8 mouse cellular contexts compared by ENCODE assay signal in the genomic region with DNA sequence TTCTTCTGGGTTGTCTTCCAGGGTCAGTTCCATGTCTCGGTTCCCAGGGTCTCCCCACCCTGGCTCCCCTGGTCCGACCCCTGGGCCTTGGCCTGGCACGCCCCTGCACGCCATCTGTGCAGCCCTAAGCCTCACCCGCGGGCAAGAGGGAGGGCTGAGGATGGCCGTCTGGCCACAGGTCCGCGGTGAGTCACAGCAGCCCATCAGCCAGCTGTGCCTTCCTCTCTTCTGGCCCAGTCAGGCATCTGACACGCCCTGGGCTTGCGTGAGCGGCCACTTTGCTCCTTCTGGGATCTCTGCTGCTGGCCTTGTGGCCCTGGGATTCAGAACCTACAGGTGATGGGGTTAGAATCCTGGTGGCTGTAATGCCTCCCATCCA. TPM values are rescaled to one million over a fixed set of nuclear protein-coding genes. Genes with fewer than 3 reads are reported as not detected.
DNase-seq lines count a peak whose midpoint lies in the region; ATAC-seq and TF ChIP-seq lines count a peak whose summit lies in the region.
"Had no signal": no experiment of that assay in that cellular context is flagged by ENCODE, and none has a peak within 500 bp of the region (broad histone marks: within the 10 kb centered on the region; RNA-seq: fewer than 3 reads in every experiment).

No protein-coding gene starts in this region.

- in situ Hi-C loops in ES-E14 (cut with MboI; ENCODE audit: low sequenced_read_pairs in 2 of 2, unreplicated experiment in 2 of 2), result no loop called here

- no peak for TF ChIP-seq POLR2A in limb, embryonic 14.5 days (IDR thresholded peaks at IDR 0.05; ENCODE audit: borderline replicate concordance, extremely low read depth, insufficient read depth, insufficient read length)

- H3K4me2 ChIP-seq in limb, embryonic 14.5 days (replicated peaks; ENCODE audit: low read depth, low read length, severe bottlenecking), result peak overlapping the region; percentile 90

- H3K4me3 ChIP-seq in ES-E14 (ENCODE audit: insufficient read depth in 1 of 2, low read depth in 1 of 2, low read length in 2 of 2, poor library complexity in 1 of 2, severe bottlenecking in 1 of 2), result peak overlapping the region; percentile 26 to 70; a peak in 3 of 4 replicates
- peak overlapping the region; percentile 75 for H3K4me3 ChIP-seq in limb, embryonic 14.5 days (replicated peaks; ENCODE audit: low read length)

- H3K36me3 ChIP-seq in ES-E14 (ENCODE audit: control insufficient read depth, insufficient read depth, low read length, poor library complexity, severe bottlenecking), result no peaks in the 10 kb centered on the region
- H3K36me3 ChIP-seq in limb, embryonic 14.5 days (ENCODE audit: control insufficient read depth, insufficient read depth, low read length), result no peaks in the 10 kb centered on the region

- H3K9ac ChIP-seq in ES-E14 (ENCODE audit: insufficient read depth, low read depth, low read length, poor library complexity, severe bottlenecking), result no peak overlapping the region
- H3K9ac ChIP-seq in limb, embryonic 14.5 days (ENCODE audit: low read depth, low read length, severe bottlenecking), result peak overlapping the region; percentile 72; the same call in 1 of the 2 replicates

- no peaks in the 10 kb centered on the region for H3K9me3 ChIP-seq in ES-E14 (ENCODE audit: control insufficient read depth, insufficient read depth, low read depth, low read length)
- no peaks in the 10 kb centered on the region for H3K9me3 ChIP-seq in limb, embryonic 14.5 days (ENCODE audit: control insufficient read depth, low read length)

- WGBS in limb, embryonic 14.5 days, result 17% methylated on average over 12 of the region's 12 CpGs

- H3K4me1 ChIP-seq in ES-E14 (ENCODE audit: control insufficient read depth in 2 of 2, insufficient read depth in 2 of 2, low read length in 2 of 2, poor library complexity in 1 of 2), result peaks cover 1 to 12% of the 10 kb centered on the region in 2 experiments; a peak in 3 of 4 replicates
- peaks cover 62% of the 10 kb centered on the region for H3K4me1 ChIP-seq in limb, embryonic 14.5 days (ENCODE audit: control insufficient read depth, insufficient read depth, low read length)

- ATAC-seq in limb, embryonic 14.5 days (ENCODE audit: low FRiP score, low read depth), result no peak
- no peak for ATAC-seq in inflammation-experienced regulatory T-cells, adult 6 months

- DNase-seq in 416B (ENCODE audit: low read depth), result peak; percentile 77
- no peak for DNase-seq in ES-E14 (ENCODE audit: low read depth, low spot score)
- DNase-seq in gastrocnemius, postnatal 25 days, result peak; percentile 53
- DNase-seq in limb, embryonic 14.5 days (ENCODE audit: low spot score), result no peak
- no peak for DNase-seq in frontal cortex, postnatal 25 days (ENCODE audit: low spot score in 2 of 2)
- no peak for DNase-seq in spleen, postnatal 36 days (ENCODE audit: low spot score in 2 of 2)

- H3K27me3 ChIP-seq in limb, embryonic 14.5 days (ENCODE audit: control insufficient read depth, insufficient read depth, low read length), result peaks cover 33% of the 10 kb centered on the region

- H3K27ac ChIP-seq in ES-E14 (ENCODE audit: insufficient read depth, low read depth, low read length, poor library complexity, severe bottlenecking), result no peak overlapping the region
- peak overlapping the region; percentile 55; the same call in 1 of the 2 replicates for H3K27ac ChIP-seq in limb, embryonic 14.5 days (replicated peaks; ENCODE audit: low read depth, low read length)

TF ChIP-seq in ES-E14, 5 proteins besides CTCF, POLR2A, EP300 and RAD21:
- no peak for TF ChIP-seq HCFC1 (IDR thresholded peaks at IDR 0.05; ENCODE audit: borderline replicate concordance, insufficient read depth, low read length)
- TF ChIP-seq ZC3H11A (IDR thresholded peaks at IDR 0.05; ENCODE audit: borderline replicate concordance, low read depth, low read length), result no peak
- TF ChIP-seq CHD2 (IDR thresholded peaks at IDR 0.05; ENCODE audit: low read depth, low read length), result no peak
- TF ChIP-seq MAFK (IDR thresholded peaks at IDR 0.05; ENCODE audit: insufficient read depth, low read depth, low read length), result no peak
- TF ChIP-seq ZNF384 (IDR thresholded peaks at IDR 0.05; ENCODE audit: low read depth, low read length), result no peak

RNA-seq across cellular contexts. Expression of a gene that starts 1.4 kb away (rescaled TPM):
- total RNA-seq in ES-E14 (2012; rRNA removed), result 3.0 and 5.8 TPM in 2 replicates
- total RNA-seq in gastrocnemius, postnatal 25 days (2021), result 1 to 10 TPM; 8.2 to 8.5 TPM
- 11.8 and 15.0 TPM in 2 replicates for polyA plus RNA-seq in limb, embryonic 14.5 days (2012; rRNA removed)
- 6.2 and 6.8 TPM in 2 replicates for polyA plus RNA-seq in limb, embryonic 14.5 days (2014; fragmentation: Nextera tagmentation; extraction: Ambion mirVana)
- polyA plus RNA-seq in inflammation-experienced regulatory T-cells, adult 6 months (2017; shearing (Covaris generic)), result not detected

RNA-seq across cellular contexts. Expression of a gene that starts 17.6 kb away (rescaled TPM):
- 0.85 and 1.8 TPM in 2 replicates for total RNA-seq in ES-E14 (2012; rRNA removed)
- total RNA-seq in gastrocnemius, postnatal 25 days (2021), result not detected
- polyA plus RNA-seq in limb, embryonic 14.5 days (2012; rRNA removed), result 1.2 TPM in 2 replicates
- 1.3 and 1.7 TPM in 2 replicates for polyA plus RNA-seq in limb, embryonic 14.5 days (2014; fragmentation: Nextera tagmentation; extraction: Ambion mirVana)
- under 1 TPM in 1 of 3 experiments, not detected in 2; 0.24 TPM for polyA plus RNA-seq in inflammation-experienced regulatory T-cells, adult 6 months (2017; shearing (Covaris generic))
- polyA plus RNA-seq: large intestine, adult 2 months had no signal

Comparison
In these comparisons a context has a peak if more than half of its experiments do, and no peak if none do; other contexts are left out.
1. DNase-seq: peak in 416B (single experiment) and gastrocnemius, postnatal 25 days (single experiment); none in ES-E14 (single experiment), limb, embryonic 14.5 days (single experiment), frontal cortex, postnatal 25 days (0 of 2) and spleen, postnatal 36 days (0 of 2).